Mouse (Mus musculus) macrophage (primary cell): ENCODE measurements around the gene Btnl10. TPM values are rescaled to one million over a fixed set of nuclear protein-coding genes. Genes with fewer than 3 reads are reported as not detected.

Experiments used
- H3K27ac ChIP-seq: fragments of 350-480 bp; formaldehyde crosslinking; 2 replicates; pipeline ENCODE4 v1.9.0; 2021
- H3K36me3 ChIP-seq: fragments of 350-480 bp; formaldehyde crosslinking; 2 replicates; pipeline ENCODE4 v1.9.0; 2021; ENCODE audit errors: inconsistent target
- H3K4me3 ChIP-seq: fragments of 350-480 bp; formaldehyde crosslinking; 2 replicates; pipeline ENCODE4 v1.9.0; 2021; ENCODE audit errors: inconsistent target
- H3K79me2 ChIP-seq: fragments of 350-480 bp; formaldehyde crosslinking; 2 replicates; pipeline ENCODE4 v1.9.0; 2021; ENCODE audit errors: inconsistent target
- WGBS: methylation state at CpG from one replicate; pipeline ENCODE4 v1.1.7; 2026; ENCODE audit warnings: inconsistent platforms; ENCODE audit not compliant: missing documents; 5-methylcytosine and 5-hydroxymethylcytosine counted together
- polyA plus RNA-seq: library from polyadenylated mRNA; stranded (reverse); fragments of 250-400 nt; gene quantifications from 3 replicates; pipeline ENCODE4 v1.2.4, GENCODE M21; 2018; ENCODE audit warnings: inconsistent platforms
- total RNA-seq, 78 experiments: library from RNA; depleted of rRNA; stranded (reverse); fragments of 250-400 nt; gene quantifications; 1 replicate in 9 of 78; 2 replicates in 24 of 78; 3 replicates in 43 of 78; 4 replicates in 2 of 78; pipeline ENCODE4 v1.2.4; 2018; ENCODE audit warnings: inconsistent platforms in 56 of 78

Btnl10 gene
- total RNA-seq (2018; cell fraction: chromatin; rRNA removed): not detected
- total RNA-seq (2018; cell fraction: cytosol; rRNA removed): not detected
- not detected for total RNA-seq (2018; cell fraction: nucleus; rRNA removed)
- polyA plus RNA-seq: not detected in 3 replicates

DNA sequence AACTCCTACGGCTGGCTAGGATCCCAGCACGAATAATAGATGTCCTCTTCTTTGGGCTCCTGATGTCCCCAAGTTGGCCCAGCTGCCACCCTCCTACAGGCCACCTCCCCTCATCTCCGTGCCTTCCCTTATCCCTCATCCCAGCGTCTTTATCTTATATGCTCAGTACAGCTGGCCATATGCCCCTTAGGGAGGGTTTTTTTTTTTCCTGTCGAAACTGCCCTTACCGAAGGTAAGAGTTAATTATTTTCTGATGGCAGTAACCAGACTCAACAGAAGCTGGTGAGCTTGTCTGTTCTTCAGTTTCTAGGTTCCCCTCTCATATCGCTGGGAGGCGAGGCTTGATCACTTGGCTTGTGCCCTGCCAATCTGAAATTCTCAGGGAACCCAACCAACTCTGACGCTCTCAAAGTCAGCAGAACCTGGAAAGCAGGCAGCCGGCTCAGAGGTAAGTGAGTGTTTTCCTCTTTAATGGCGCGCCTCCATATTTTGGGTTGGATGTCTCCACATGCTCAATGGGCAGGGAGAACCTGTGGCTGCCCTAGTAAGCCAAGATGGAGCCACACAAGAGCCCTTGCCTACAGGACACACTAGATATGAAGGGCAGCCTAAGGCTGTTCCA, at the start of gene Btnl10:
Gene Btnl10 (plus strand): TSS at position 164 of the 622 bp plus-strand sequence.
- WGBS: 94% methylated on average over 12 of the region's 12 CpGs
- Histone ChIP-seq H3K27ac (no peak within 1 kb of the TSS), H3K36me3 (no peaks in the 10 kb centered on the region), H3K79me2 (no peaks in the 10 kb centered on the region), H3K4me3 (no peak within 1 kb of the TSS)

DNA sequence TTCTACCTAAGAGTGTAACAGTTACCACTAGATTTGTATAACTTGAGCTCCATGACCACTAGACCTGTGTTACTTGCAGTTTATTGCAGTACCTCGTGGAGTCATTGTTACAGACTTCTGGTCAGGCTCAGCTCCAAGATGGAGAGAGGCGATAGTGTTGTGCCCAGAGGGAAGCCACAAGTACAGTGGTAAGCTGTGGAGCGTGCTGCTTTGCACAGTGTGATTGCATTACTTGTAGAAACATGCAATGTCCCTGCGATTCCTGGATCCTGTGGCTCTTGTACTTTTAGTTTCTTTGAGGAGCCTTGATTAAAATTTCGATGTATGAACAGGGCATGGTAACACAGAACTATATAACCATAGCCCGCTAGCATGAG, 49.8 kb upstream of the Btnl10 start:
- H3K27ac ChIP-seq: no peak overlapping the region
- whole genome bisulfite sequencing: 82% methylated on average over 6 of the region's 6 CpGs

DNA sequence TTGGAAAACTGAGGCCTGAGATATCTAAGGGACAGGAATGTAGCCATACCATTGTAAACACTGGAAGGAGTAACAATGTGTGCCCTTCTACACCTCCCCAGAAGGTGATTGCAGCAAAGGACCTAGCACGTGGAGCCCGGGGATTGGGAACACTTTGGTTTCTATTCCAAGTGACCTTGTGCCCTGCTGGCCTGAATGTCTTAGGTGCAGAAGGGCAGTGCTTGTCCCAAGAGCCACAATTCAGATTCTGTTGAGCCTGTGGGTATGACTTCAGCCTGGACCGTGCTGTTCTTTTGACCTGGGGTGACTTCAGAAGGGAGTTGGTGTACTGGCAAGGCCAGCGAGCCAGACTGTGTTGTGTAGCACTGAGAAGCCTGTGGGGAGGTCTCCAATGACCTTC, 46.7 kb upstream of the Btnl10 start:
- H3K27ac ChIP-seq: no peak overlapping the region
- H3K4me3 ChIP-seq: no peak overlapping the region
- no peaks in the 10 kb centered on the region for H3K79me2 ChIP-seq
- WGBS: 98% methylated on average over 4 of the region's 4 CpGs
- peaks cover 16% of the 10 kb centered on the region; the same call in 1 of the 2 replicates for H3K36me3 ChIP-seq

More for the DNA sequence above, 49.8 kb upstream of the Btnl10 start:
- no peaks in the 10 kb centered on the region for H3K79me2 ChIP-seq
- peak overlapping the region; percentile 61 for H3K4me3 ChIP-seq
- peaks cover 16% of the 10 kb centered on the region; the same call in 1 of the 2 replicates for H3K36me3 ChIP-seq

DNA sequence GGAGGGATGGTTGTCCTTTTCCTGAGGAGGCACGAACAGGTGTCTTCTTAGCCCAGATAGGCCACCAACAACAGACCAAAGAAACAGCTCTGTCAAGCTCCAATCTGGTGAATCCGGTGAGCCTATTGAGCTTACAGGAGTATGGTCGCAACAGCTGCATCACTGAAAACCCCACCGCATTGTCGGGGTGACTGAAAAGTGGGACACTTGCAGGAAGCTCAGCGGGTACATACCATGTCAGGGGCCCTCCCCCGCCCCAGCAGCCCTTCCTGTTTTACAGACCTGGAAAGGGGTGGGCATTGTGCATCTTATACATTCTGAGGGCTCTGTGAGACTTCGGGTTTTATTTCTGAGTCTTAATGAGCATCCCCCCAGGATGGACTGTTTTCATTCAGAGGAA, 34.0 kb upstream of the Btnl10 start:
- Histone ChIP-seq H3K79me2 (no peaks in the 10 kb centered on the region), H3K4me3 (no peak overlapping the region), H3K27ac (no peak overlapping the region), H3K36me3 (peaks cover 12% of the 10 kb centered on the region; the same call in 1 of the 2 replicates)
- WGBS: 41% methylated on average over 7 of the region's 8 CpGs

DNA sequence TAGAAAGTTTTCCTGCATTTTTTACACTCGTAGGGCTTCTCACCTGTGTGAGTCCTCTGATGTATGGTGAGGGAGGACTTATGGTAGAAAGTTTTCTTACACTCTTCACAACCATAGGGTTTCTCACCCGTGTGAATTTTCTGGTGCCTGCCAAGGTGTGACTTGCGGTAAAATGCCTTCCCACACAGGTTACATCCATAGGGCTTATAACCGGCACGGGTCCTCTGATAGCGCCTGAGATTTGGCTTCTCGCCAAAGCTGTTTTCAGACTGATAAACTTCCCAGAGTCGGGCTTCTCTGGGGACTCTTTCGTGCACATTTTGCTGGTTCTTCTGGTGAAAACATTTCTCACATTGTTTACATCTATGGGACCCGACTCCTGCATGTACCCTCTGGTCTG, 27.2 kb upstream of the Btnl10 start:
- WGBS: 93% methylated on average over 9 of the region's 10 CpGs

DNA sequence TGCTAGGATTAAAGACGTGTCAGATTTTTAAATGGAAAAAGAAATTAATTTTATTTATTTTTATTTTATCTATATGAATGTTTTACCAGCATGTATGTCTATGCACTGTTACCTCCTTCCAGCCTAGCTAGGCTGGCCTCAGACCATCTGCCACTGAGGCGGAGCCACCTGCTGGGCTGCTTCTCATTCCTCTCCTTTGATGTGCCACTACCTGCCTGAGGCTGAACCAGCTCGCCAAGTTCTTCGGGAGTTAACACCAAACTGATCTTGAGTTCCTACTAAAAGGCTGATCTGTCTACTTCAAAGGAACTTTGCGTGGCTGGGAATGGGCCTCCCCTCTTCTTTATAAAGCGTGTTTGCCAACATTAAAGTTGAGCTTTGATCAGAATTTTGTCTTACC, 23.3 kb upstream of the Btnl10 start:
- no peak overlapping the region for H3K27ac ChIP-seq
- WGBS: 93% methylated on average over 5 of the region's 6 CpGs
- no peaks in the 10 kb centered on the region for H3K79me2 ChIP-seq
- peaks cover 72% of the 10 kb centered on the region for H3K36me3 ChIP-seq
- no peak overlapping the region for H3K4me3 ChIP-seq

More for the DNA sequence above, 27.2 kb upstream of the Btnl10 start:
- H3K4me3 ChIP-seq: no peak overlapping the region
- H3K36me3 ChIP-seq: peaks cover 49% of the 10 kb centered on the region
- H3K27ac ChIP-seq: no peak overlapping the region
- no peaks in the 10 kb centered on the region for H3K79me2 ChIP-seq

DNA sequence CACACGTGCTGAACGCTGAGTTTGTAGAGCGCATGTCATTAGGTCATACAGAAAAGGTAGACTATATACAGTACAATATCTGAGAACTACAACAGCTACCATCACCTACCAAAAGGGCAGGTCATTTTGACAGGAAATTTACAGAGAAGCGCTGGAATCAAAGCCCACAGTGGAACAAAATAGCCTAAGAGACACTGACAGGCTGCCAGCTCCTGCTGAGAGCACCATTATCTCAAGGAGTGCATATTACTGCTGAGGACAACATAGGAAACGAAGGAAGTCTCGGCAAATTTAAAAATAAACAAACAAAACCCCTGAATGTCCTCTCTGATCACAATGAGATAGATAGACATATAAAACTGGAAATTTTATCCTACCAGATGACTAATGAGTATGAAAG, 20.2 kb upstream of the Btnl10 start:
- Histone ChIP-seq H3K36me3 (peaks cover 56% of the 10 kb centered on the region), H3K79me2 (no peaks in the 10 kb centered on the region), H3K4me3 (no peak overlapping the region), H3K27ac (no peak overlapping the region)
- WGBS: 98% methylated on average over 5 of the region's 6 CpGs

DNA sequence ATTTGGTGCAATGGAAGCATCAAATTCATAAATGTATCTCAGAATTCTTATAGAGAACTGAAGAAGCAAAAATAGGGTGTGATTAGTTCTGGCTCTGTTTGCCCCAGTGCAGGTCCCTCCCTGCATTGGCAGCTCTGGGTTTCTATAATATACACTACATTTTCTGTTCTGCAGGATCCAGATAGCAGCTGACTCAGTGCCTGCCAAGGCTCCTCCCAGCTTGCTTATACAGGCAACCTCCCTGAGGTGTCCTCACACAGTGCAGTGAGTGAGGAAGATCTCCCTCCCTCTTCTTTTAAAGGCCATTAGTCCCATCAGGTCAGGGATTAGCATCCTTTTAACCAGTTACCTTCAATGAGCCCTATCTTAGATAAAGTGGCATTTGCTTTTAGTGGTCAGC, 16.6 kb upstream of the Btnl10 start:
- Histone ChIP-seq H3K27ac (no peak overlapping the region), H3K4me3 (no peak overlapping the region), H3K79me2 (no peaks in the 10 kb centered on the region), H3K36me3 (peaks cover 35% of the 10 kb centered on the region; the same call in 1 of the 2 replicates)

DNA sequence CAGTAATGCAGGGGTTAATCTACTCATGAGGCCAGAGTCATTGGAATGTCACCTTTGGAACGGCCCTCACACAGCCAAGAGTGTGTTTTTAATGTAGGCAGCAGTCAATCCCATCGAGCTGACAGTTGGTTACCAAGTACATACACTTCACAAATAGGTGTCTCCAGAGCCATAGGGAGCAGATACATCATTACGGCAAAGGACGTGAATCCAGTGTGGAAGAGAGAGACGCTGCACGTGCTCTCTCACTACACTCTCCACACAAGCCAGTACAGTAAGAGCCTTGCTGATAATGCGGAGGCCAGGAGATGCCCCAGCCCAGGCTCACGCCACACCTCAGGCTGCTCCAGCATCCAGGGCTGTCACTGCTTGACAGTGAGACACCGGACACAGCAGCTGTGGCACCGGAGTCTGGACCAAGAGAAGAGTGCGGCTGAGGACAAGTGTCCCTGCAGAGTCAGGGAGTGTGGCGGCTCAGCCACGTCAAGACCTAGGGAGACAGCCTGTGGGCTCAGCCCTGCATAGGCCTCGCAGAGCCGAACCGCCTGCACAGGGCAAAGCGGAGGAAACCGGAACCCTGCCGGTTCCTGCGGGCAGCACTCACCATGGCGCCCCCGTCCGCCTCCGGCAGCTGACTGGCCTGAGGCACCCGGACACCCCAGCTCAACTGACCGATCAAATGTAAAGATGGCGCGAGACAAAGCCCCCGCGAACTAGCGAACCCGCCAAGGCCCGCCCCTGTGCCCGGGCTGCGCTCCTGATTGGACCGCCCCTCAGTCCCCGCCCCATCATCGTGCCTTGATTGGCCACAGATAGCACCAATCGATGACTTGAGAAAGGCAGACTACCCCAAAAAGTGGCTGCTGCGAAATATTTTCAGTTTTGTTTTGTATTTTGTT, 13.9 kb upstream of the Btnl10 start, which contains the start of gene Zfp39:
Gene Zfp39 (minus strand): TSS at position 715 of the 899 bp plus-strand sequence.
- Histone ChIP-seq H3K79me2 (no peaks in the 10 kb centered on the region), H3K27ac (peak within 1 kb of the TSS; percentile 38), H3K4me3 (peak within 1 kb of the TSS; percentile 57), H3K36me3 (peaks cover 19% of the 10 kb centered on the region; the same call in 1 of the 2 replicates)
- WGBS: under 1% methylated on average over 39 of the region's 40 CpGs

DNA sequence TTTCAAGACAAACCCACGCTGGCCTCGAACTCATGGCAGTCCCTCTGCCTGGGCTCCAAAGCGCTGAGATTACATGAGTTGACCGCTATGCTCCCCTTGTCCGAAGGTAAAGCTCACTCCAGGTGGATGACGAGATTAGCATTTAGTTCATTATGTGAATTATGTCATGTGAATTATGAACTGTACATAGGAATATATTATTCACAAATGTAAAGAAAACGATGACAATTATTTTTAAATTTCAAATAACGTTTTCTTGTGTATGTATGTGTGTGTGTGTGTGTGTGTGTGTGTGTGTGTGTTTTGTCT, 13.3 kb upstream of the Btnl10 start:
- WGBS: 2% methylated on average over 8 of the region's 8 CpGs
- H3K79me2 ChIP-seq: no peaks in the 10 kb centered on the region
- H3K4me3 ChIP-seq: peak overlapping the region; percentile 57
- H3K27ac ChIP-seq: peak overlapping the region; percentile 38; the same call in 1 of the 2 replicates
- peaks cover 14% of the 10 kb centered on the region; the same call in 1 of the 2 replicates for H3K36me3 ChIP-seq

DNA sequence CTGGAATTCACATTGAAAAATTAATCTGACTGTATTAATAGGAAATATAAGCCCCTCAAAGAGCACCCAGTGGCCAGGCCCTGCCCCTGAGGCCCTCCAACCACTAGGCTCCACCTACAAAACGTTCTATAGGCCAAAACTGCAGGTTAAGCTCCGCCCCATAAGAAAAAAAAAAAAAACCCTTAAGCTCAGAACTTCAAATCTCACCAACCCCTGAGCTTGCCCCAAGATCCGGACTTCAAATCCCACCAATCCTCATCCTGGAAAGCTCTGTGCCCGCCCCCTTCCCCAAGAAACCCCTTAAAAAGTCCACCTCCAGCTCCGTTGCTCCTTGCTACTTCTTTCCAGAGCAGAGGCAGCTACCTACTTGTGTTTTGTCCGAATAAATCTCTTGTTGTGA, 12.9 kb upstream of the Btnl10 start:
- Histone ChIP-seq H3K4me3 (peak overlapping the region; percentile 57; the same call in 1 of the 2 replicates), H3K79me2 (no peaks in the 10 kb centered on the region), H3K27ac (no peak overlapping the region), H3K36me3 (peaks cover 13% of the 10 kb centered on the region; the same call in 1 of the 2 replicates)
- 77% methylated on average over 6 of the region's 6 CpGs for WGBS

DNA sequence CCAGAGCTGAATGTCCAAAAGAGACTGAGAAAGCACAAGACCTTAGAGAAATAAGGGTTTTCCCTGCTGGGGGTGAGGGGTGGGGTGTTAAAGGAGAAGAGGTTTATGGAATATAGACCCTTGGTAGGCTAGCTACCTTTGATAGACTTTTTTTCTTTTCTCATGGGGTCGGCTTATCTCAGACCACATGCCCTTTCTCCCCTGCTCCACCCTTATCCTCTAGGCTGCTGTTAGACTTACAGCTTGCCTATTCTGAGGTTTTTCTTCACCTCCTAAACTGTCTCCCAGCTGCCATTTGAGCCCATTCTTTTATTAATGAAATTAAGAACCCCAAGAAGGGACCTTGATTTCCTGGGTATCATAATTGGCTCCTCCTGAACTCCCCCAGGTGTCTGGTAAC, 3.9 kb upstream of the Btnl10 start:
- 78% methylated on average over 1 of the region's 1 CpGs for WGBS
- Histone ChIP-seq H3K4me3 (no peak overlapping the region), H3K36me3 (no peaks in the 10 kb centered on the region), H3K27ac (no peak overlapping the region), H3K79me2 (no peaks in the 10 kb centered on the region)

DNA sequence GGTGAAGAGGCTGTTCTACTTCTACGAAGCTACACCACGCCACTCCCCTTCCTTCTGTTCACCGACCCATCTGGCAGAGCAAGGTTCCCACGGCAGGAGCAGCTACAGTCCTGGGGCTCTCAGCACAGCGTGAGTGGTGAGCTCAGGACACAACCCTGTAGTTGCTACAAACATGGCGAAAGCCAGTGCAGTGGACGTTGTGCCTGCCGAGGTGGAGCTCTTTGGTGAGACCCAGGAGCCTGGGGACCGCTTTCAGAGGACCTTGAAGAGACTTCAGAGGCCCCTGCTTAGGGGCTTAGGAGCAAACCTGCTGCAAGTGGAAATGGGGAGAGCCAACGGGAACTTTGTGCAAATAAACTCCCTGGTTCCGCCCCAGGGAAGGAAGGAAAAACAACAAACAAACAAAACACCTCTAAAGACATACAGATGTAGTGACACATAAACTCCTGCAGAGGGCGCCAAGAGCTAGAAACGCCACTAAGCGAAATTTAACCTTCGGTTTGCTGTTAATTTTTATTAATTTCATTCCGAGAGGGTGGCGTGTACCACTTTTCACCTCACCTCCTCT, 3.2 kb upstream of the Btnl10 start:
- Histone ChIP-seq H3K4me3 (peak overlapping the region; percentile 5; the same call in 1 of the 2 replicates), H3K79me2 (no peaks in the 10 kb centered on the region), H3K36me3 (no peaks in the 10 kb centered on the region), H3K27ac (no peak overlapping the region)
- 8% methylated on average over 15 of the region's 17 CpGs for WGBS

DNA sequence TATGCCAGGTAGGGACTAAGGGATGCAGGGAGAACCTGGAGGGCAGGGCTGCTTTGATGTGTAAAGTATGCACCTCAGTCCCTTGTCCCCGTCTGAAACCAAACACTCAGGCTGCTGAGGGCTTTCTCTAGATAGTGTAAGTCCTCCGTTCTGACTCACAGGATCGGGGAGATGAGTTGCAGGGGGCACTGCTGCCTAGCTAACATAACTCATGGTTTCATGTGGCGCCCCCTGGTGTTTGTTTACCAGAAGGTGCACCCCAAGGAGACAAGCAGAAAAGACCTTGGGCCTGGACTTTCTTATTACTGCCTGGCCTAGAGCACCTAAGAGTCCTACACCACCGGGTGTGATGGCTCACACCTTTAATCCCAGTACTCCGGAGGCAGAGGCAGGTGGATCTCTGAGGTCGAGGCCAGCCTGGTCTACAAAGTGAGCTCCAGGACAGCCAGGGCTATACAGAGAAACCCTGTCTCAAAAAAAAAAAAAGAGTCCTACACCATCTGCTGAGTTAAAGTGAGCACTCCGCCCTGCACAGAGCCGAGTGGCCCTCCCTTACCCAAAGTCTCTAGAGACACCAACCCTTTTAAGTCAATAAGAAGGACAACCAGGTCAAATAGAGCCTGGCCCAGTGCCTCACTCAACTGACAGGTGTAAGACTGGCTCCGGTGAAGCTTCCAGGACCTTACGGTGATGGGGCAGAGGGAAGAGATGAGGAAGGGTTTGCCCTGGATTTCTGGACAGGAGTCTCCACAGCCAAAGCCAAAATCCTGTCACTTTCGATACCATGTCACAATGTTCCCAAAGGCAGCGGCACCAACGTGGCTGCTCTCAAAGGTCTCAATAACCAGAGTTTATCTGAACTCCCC, 596 bp upstream of the Btnl10 start:
- 60% methylated on average over 14 of the region's 14 CpGs for WGBS
- Histone ChIP-seq H3K27ac (no peak overlapping the region), H3K4me3 (no peak overlapping the region), H3K79me2 (no peaks in the 10 kb centered on the region), H3K36me3 (no peaks in the 10 kb centered on the region)
